12 mouse cellular contexts compared by ENCODE assay signal in genomic region chr6:87037826-87038620, GRCm38 (mm10). TPM values are rescaled to one million over a fixed set of nuclear protein-coding genes. Genes with fewer than 3 reads are reported as not detected.
DNase-seq lines count a peak whose midpoint lies in the region; ATAC-seq lines count a peak whose summit lies in the region.
"Had no signal": no experiment of that assay in that cellular context is flagged by ENCODE, and none has a peak within 500 bp of the region (broad histone marks: within the 10 kb centered on the region; RNA-seq: fewer than 3 reads in every experiment).

No protein-coding gene starts in this region.

- ATAC-seq in hindbrain, embryonic 11.5 days (ENCODE audit: low FRiP score), result no peak

- H3K4me2 ChIP-seq in hindbrain, embryonic 11.5 days (replicated peaks; ENCODE audit: low read depth, low read length), result no peak overlapping the region
- H3K4me2 ChIP-seq: liver, embryonic 13.5 days had no signal

- H3K27ac ChIP-seq in hindbrain, embryonic 11.5 days (ENCODE audit: low read depth, low read length), result no peak overlapping the region
- H3K27ac ChIP-seq in limb, embryonic 10.5 days, result no peak overlapping the region
- H3K27ac ChIP-seq: hindbrain, embryonic 10.5 days; liver, embryonic 13.5 days had no signal

- no peak overlapping the region for H3K9ac ChIP-seq in hindbrain, embryonic 11.5 days (ENCODE audit: low read depth, low read length)
- H3K9ac ChIP-seq: liver, embryonic 13.5 days had no signal

- peaks cover 32% of the 10 kb centered on the region for H3K4me1 ChIP-seq in megakaryocyte, embryonic 14.5 days
- no peaks in the 10 kb centered on the region for H3K4me1 ChIP-seq in hindbrain, embryonic 11.5 days (replicated peaks; ENCODE audit: control insufficient read depth, insufficient read depth, low read length)
- no peaks in the 10 kb centered on the region for H3K4me1 ChIP-seq in limb, embryonic 10.5 days

- peaks cover 9% of the 10 kb centered on the region for H3K36me3 ChIP-seq in megakaryocyte, embryonic 14.5 days (replicated peaks; ENCODE audit: low read length)
- no peaks in the 10 kb centered on the region for H3K36me3 ChIP-seq in hindbrain, embryonic 11.5 days (ENCODE audit: control insufficient read depth, insufficient read depth, low read length)
- no peaks in the 10 kb centered on the region for H3K36me3 ChIP-seq in limb, embryonic 10.5 days
- H3K36me3 ChIP-seq: liver, embryonic 13.5 days had no signal

- no peaks in the 10 kb centered on the region for H3K27me3 ChIP-seq in megakaryocyte, embryonic 14.5 days (replicated peaks)
- H3K27me3 ChIP-seq in hindbrain, embryonic 11.5 days (ENCODE audit: control insufficient read depth, insufficient read depth, low read length), result no peaks in the 10 kb centered on the region
- no peaks in the 10 kb centered on the region for H3K27me3 ChIP-seq in limb, embryonic 10.5 days (ENCODE audit: low read depth, poor library complexity, severe bottlenecking)
- H3K27me3 ChIP-seq: liver, embryonic 13.5 days had no signal

- peaks cover 14% of the 10 kb centered on the region for H3K9me3 ChIP-seq in megakaryocyte, embryonic 14.5 days
- no peaks in the 10 kb centered on the region for H3K9me3 ChIP-seq in hindbrain, embryonic 11.5 days (ENCODE audit: control insufficient read depth, low read length)
- H3K9me3 ChIP-seq in limb, embryonic 10.5 days (replicated peaks), result no peaks in the 10 kb centered on the region
- H3K9me3 ChIP-seq: liver, embryonic 13.5 days had no signal

- 90% methylated on average over 10 of the region's 10 CpGs for WGBS in hindbrain, embryonic 11.5 days
- 90% methylated on average over 10 of the region's 10 CpGs for WGBS in limb, embryonic 10.5 days

- peak overlapping the region; percentile 62 for H3K4me3 ChIP-seq in megakaryocyte, embryonic 14.5 days (replicated peaks)
- no peak overlapping the region for H3K4me3 ChIP-seq in hindbrain, embryonic 11.5 days (ENCODE audit: low read depth, low read length)
- no peak overlapping the region for H3K4me3 ChIP-seq in limb, embryonic 10.5 days
- H3K4me3 ChIP-seq: hindbrain, embryonic 10.5 days; liver, embryonic 13.5 days had no signal

- peak; percentile 34 for DNase-seq in kidney, adult 11 months
- DNase-seq in kidney, postnatal 4 days, result no peak
- DNase-seq in CD4-positive helper T cell, adult 2 months (ENCODE audit: low read depth, low spot score), result peak; percentile 81
- peak; percentile 70 for DNase-seq in adrenal gland, postnatal 14 days
- DNase-seq in hindbrain, embryonic 11.5 days (ENCODE audit: low spot score), result no peak
- no peak for DNase-seq in limb, embryonic 10.5 days (ENCODE audit: low spot score)
- DNase-seq in retina, embryonic 14.5 days (ENCODE audit: low spot score), result no peak
- DNase-seq: cerebellum, adult 9-11 months; liver, embryonic 13.5 days; midbrain, embryonic 14.5 days had no signal

RNA-seq across cellular contexts. Expression of gene Gfpt1, which starts 4.6 kb away (rescaled TPM):
- 36.9 and 42.1 TPM in 2 replicates for total RNA-seq in adrenal gland, postnatal 14 days (2021)
- 7.1 and 10.6 TPM in 2 replicates for polyA plus RNA-seq in megakaryocyte, embryonic 14.5 days (2012; ENCODE audit: insufficient read depth, low replicate concordance)
- 16.9 and 18.1 TPM in 2 replicates for polyA plus RNA-seq in hindbrain, embryonic 11.5 days (2014; fragmentation: Nextera tagmentation; extraction: Ambion mirVana)
- 14.5 and 20.7 TPM in 2 replicates for polyA plus RNA-seq in limb, embryonic 10.5 days (2016; fragmentation: Nextera tagmentation; extraction: Ambion mirVana)

RNA-seq across cellular contexts. Expression of gene Nfu1, which starts 29.0 kb away (rescaled TPM):
- total RNA-seq in adrenal gland, postnatal 14 days (2021), result 92.4 and 97.3 TPM in 2 replicates
- 57.0 and 66.2 TPM in 2 replicates for polyA plus RNA-seq in megakaryocyte, embryonic 14.5 days (2012; ENCODE audit: insufficient read depth, low replicate concordance)
- 95.8 and 102 TPM in 2 replicates for polyA plus RNA-seq in hindbrain, embryonic 11.5 days (2014; fragmentation: Nextera tagmentation; extraction: Ambion mirVana)
- polyA plus RNA-seq in limb, embryonic 10.5 days (2016; fragmentation: Nextera tagmentation; extraction: Ambion mirVana), result 85.6 and 89.4 TPM in 2 replicates

Comparison
In these comparisons a context has a peak if more than half of its experiments do, and no peak if none do; other contexts are left out.
1. DNase-seq: peak in kidney, adult 11 months (single experiment), CD4-positive helper T cell, adult 2 months (single experiment) and adrenal gland, postnatal 14 days (single experiment); none in kidney, postnatal 4 days (0 of 2), hindbrain, embryonic 11.5 days (single experiment), limb, embryonic 10.5 days (single experiment) and retina, embryonic 14.5 days (single experiment).